Mouse (Mus musculus) liver, embryonic 14.5 days (tissue): ENCODE measurements at regions not wholly inside any gene's neighbourhood (a gene's known extent, or its start where the extent isn't known, plus 50 kb on each side); places are given as distances from the start of the nearest gene placed in this dataset.

Experiments used
- CTCF ChIP-seq: IDR thresholded peaks from 2 replicates; pipeline ENCODE4 v1.5.1; 2016; ENCODE audit warnings: antibody characterized with exemption, low read depth, control low read depth
- EP300 ChIP-seq: IDR thresholded peaks from 2 replicates; pipeline ENCODE4 v1.6.1; 2016; ENCODE audit warnings: antibody characterized with exemption, low read depth

- TF ChIP-seq CTCF (no peak), EP300 (no peak)
These were observed 619.1 kb upstream of the Camk1g start for GRCm38 (mm10) chr1:193988970-193989904.
